Mouse (Mus musculus) MN1 (cell line): Measurements from ENCODE around the gene Cngb1.

Experiments
- DNase-seq: peaks from one replicate; pipeline ENCODE4 v3.0.0-alpha.2; 2016; ENCODE audit warnings: low spot score

Gene Cngb1

GRCm38 (mm10) chr8:95195728-95196127 lies 110.7 kb downstream of the Cngb1 start:
- DNase-seq = no peak

- DNase-seq = no peak
Observed at GRCm38 (mm10) chr8:95191497-95192175, 114.7 kb downstream of the Cngb1 start.
